Mouse (Mus musculus) bone marrow, adult 2 months (tissue): Measurements from ENCODE around the gene Clpsl2. TPM values are rescaled to one million over a fixed set of nuclear protein-coding genes. Genes with fewer than 3 reads are reported as not detected.

ENCODE experiments used
- H3K27ac ChIP-seq: fragments of 200-500 bp; 2 replicates; pipeline ENCODE4 v1.5.1; 2012; ENCODE audit warnings: low read depth, mild to moderate bottlenecking, control low read depth, inconsistent platforms, low read length; ENCODE audit not compliant: control insufficient read depth, poor library complexity, insufficient read depth
- H3K4me1 ChIP-seq: fragments of 200-500 bp; 2 replicates; pipeline ENCODE4 v1.6.1; 2011; ENCODE audit warnings: low read length; ENCODE audit not compliant: control insufficient read depth, insufficient read depth
- H3K4me3 ChIP-seq: fragments of 200-500 bp; replicated peaks from 2 replicates; pipeline ENCODE3; 2011; ENCODE audit warnings: mild to moderate bottlenecking, low read depth, low read length, control low read depth; ENCODE audit not compliant: control insufficient read depth
- CTCF ChIP-seq: fragments of 200-500 bp; IDR thresholded peaks from 2 replicates; pipeline ENCODE4 v1.5.1; 2011; ENCODE audit warnings: low read length, control low read depth; ENCODE audit not compliant: control insufficient read depth, insufficient read depth
- POLR2A ChIP-seq: fragments of 200-500 bp; IDR thresholded peaks from 2 replicates; pipeline ENCODE4 v1.6.1; 2011; ENCODE audit warnings: low read depth, mild to moderate bottlenecking, control low read depth, low read length, borderline replicate concordance; ENCODE audit not compliant: control insufficient read depth
- WGBS: fragments of 180-500 bp; shearing (Covaris S2); methylation state at CpG from one replicate; pipeline ENCODE4 v1.1.7; 2018; 5-methylcytosine and 5-hydroxymethylcytosine counted together
- polyA plus RNA-seq: library from polyadenylated mRNA; stranded (reverse); fragments of >200 nt; gene quantifications from 2 replicates; pipeline ENCODE4 v1.2.4, GENCODE M21; 2011; ENCODE audit warnings: low replicate concordance; ENCODE audit not compliant: missing spikeins, insufficient read depth, insufficient read length

Clpsl2 gene
- polyA plus RNA-seq, 1 experiment = not detected

DNA sequence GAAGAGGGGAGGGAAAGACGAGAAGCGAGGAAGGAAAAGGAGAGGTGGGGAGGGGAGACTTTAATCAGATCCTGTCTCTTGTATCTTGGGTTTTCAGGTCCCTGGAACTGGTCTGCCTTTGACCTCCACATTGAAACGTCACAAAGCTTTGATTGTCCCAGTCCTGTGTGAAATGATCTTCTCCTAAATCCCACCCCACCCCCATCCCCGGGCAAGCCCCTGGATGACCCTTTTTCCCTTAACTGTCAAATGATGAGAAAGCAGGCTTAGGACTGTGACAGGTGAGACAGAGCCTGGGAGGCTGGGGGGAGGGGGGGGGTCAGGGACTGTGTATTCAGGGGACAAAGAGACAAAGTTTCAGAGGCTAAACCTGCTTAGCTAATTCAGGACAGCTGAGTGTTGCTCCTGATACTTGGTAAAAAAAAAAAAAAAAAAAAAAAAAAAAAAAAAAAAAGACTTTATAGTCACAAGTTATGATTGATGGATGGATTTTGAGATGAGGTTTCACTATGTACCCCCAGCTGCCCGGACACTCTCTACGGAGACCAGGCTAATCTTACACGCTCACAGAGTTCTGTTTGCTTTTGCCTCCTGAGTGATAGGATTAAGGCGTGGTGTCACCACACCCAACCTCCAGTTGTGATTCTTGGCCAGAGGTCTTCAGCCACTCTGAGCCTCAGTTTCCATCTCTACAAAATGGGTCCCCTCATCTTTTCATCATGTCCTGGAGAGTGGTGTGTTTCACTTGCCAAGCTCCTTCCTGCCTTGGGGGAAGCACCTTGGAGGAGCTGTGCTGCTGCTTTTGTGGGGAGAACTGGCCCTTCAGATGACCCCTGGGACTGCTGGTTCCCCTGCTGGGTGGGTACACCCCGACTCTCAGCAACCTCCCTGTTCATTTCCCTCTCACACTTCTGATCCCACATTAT, 37.3 kb upstream of the Clpsl2 start:
- 39% methylated on average over 9 of the region's 9 CpGs for WGBS
- Histone ChIP-seq H3K4me1 (peaks cover 17% of the 10 kb centered on the region), H3K27ac (peak overlapping the region; percentile 85), H3K4me3 (no peak overlapping the region)
- no peak for TF ChIP-seq POLR2A
- TF ChIP-seq CTCF = no peak

DNA sequence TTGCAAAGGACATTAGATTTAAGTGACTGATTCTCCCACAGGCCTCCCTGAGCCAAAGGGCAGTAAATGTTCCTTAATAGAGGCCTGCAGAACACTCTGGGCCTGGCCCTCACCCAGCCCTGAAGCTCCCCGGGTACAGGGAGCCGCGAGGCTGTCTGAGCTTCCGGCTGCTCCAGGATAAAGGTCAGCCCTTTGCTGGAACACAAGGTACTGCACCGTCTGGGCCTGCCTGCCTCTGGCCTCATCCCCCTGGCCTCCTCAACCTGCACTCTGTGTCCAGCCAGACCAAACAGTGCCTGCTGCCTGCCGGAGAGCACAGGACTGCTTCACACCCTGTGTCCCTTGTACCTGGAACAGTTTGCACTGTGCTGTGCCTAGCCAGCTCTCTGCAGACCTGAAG, 36.5 kb upstream of the Clpsl2 start:
- Histone ChIP-seq H3K4me1 (peaks cover 19% of the 10 kb centered on the region), H3K27ac (peak overlapping the region; percentile 85), H3K4me3 (no peak overlapping the region)
- TF ChIP-seq CTCF (no peak), POLR2A (no peak)
- 51% methylated on average over 6 of the region's 6 CpGs for WGBS

- Histone ChIP-seq H3K4me3 (no peak overlapping the region), H3K27ac (peak overlapping the region; percentile 98; the same call in 1 of the 2 replicates), H3K4me1 (peaks cover 19% of the 10 kb centered on the region)
- 16% methylated on average over 1 of the region's 1 CpGs for WGBS
- TF ChIP-seq POLR2A = no peak
- TF ChIP-seq CTCF = no peak
These were observed 35.9 kb upstream of the Clpsl2 start for GRCm38 (mm10) chr17:28513337-28513736.

GRCm38 (mm10) chr17:28513844-28514243, 35.4 kb upstream of the Clpsl2 start:
- Histone ChIP-seq H3K4me3 (peak overlapping the region; percentile 17), H3K4me1 (peaks cover 19% of the 10 kb centered on the region), H3K27ac (peak overlapping the region; percentile 98)
- 9% methylated on average over 7 of the region's 7 CpGs for WGBS
- no peak for TF ChIP-seq CTCF
- 0 out of 2 replicates have a peak, but pooled peaks have one; percentile 26 for TF ChIP-seq POLR2A

- H3K4me1 ChIP-seq = peaks cover 19% of the 10 kb centered on the region
- H3K4me3 ChIP-seq = no peak overlapping the region
- WGBS = 58% methylated on average over 5 of the region's 5 CpGs
- H3K27ac ChIP-seq = peak overlapping the region; percentile 98
- TF ChIP-seq CTCF (no peak), POLR2A (no peak)
These were observed 34.7 kb upstream of the Clpsl2 start for GRCm38 (mm10) chr17:28514555-28514954.

DNA sequence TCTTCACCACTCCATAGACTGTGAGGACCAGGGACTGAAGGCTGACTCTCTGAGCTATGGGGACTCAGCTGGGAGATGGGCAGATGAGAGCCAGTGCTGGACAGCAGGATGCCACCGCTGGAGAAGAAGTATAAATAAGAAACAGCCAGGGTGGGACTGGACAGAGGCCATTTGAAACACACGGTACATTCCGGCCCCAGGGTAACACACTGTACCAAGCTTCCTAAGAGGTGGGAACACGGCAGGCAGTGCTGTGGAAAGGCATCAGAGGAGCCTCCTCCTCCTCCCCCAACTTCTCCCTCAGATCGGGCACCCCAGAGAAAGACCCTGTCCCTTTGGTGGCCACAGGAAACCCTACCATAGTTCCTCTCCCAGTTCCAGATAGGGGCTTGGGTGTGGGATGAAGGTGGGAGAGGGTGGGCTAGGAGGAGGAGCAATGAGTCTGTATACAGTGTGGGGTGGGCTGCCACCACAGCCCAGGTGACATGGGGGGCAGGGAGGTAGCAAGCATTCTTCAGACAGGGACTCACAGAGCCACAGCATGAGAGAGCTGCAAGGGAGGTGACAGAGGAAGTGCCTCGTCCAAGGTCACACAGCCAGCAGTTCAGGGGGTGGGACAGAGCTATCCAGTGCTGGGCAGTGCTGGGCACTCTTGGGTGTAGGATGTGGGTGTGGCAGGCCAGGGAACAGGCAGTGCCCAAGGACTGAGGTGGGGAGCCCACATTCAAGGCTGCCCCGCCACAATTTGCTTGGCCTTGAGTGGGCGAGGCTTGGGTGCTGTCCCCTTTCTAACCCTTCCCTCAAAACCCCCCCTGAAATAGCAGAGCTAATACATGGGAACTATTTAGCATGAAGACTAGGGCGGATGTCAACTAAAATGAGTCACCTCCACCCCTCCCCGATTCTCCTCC, 33.5 kb upstream of the Clpsl2 start:
- peak overlapping the region; percentile 84 for H3K27ac ChIP-seq
- no peak overlapping the region for H3K4me3 ChIP-seq
- peaks cover 19% of the 10 kb centered on the region for H3K4me1 ChIP-seq
- 27% methylated on average over 10 of the region's 10 CpGs for WGBS
- TF ChIP-seq POLR2A = peak; percentile 58; the same call in 1 of the 2 replicates
- no peak for TF ChIP-seq CTCF

DNA sequence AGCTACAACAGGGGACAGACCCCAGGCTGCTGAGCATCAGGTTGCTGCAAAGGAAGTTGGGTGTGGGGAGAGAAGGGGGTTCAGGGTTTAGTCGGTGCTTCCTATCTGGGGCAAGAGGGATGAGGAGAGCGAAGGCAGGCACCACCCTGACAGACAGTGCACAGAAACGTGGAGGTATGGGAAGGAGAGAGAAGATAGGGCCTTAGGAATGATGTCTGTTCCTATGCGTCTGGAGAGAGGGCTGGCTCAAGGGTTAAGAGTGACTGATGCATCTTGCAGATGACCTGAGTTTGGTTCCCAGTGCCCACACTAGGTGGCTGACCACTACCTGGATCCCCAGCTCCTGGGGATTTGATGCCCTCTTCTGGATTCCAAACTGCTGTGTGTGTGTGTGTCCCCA, 32.3 kb upstream of the Clpsl2 start:
- no peak for TF ChIP-seq CTCF
- no peak for TF ChIP-seq POLR2A
- 26% methylated on average over 4 of the region's 4 CpGs for WGBS
- H3K4me1 ChIP-seq = peaks cover 17% of the 10 kb centered on the region
- peak overlapping the region; percentile 53; the same call in 1 of the 2 replicates for H3K27ac ChIP-seq
- no peak overlapping the region for H3K4me3 ChIP-seq
